Mouse (Mus musculus) brown adipose tissue, adult 24 weeks (tissue): Measurements from ENCODE around the gene Hnrnpul1. TPM values are rescaled to one million over a fixed set of nuclear protein-coding genes. Genes with fewer than 3 reads are reported as not detected.
"Not testable (repeated sequence)": the region's sequence is repeated elsewhere in the genome, so short reads cannot be mapped to it uniquely, and the experiment has no call there.

Experiments
- H3K27ac ChIP-seq: fragments of 200-500 bp; replicated peaks from 2 replicates; pipeline ENCODE4 v1.5.1; 2012; ENCODE audit warnings: low read depth, mild to moderate bottlenecking, low read length
- H3K4me1 ChIP-seq: fragments of 200-500 bp; 2 replicates; pipeline ENCODE4 v1.6.1; 2012; ENCODE audit warnings: low read length, mixed read lengths; ENCODE audit not compliant: control insufficient read depth, insufficient read depth, insufficient read length
- H3K4me3 ChIP-seq: fragments of 200-500 bp; 2 replicates; pipeline ENCODE4 v1.5.1; 2012; ENCODE audit warnings: low read depth, mild to moderate bottlenecking, low read length, moderate library complexity; ENCODE audit not compliant: insufficient read depth
- polyA plus RNA-seq: library from polyadenylated mRNA; stranded (reverse); fragments of >200 nt; gene quantifications from 2 replicates; pipeline ENCODE4 v1.2.4, GENCODE M21; 2012; ENCODE audit not compliant: missing spikeins, insufficient read depth, insufficient read length

Gene Hnrnpul1
- polyA plus RNA-seq = 42.6 and 44.5 TPM in 2 replicates

DNA sequence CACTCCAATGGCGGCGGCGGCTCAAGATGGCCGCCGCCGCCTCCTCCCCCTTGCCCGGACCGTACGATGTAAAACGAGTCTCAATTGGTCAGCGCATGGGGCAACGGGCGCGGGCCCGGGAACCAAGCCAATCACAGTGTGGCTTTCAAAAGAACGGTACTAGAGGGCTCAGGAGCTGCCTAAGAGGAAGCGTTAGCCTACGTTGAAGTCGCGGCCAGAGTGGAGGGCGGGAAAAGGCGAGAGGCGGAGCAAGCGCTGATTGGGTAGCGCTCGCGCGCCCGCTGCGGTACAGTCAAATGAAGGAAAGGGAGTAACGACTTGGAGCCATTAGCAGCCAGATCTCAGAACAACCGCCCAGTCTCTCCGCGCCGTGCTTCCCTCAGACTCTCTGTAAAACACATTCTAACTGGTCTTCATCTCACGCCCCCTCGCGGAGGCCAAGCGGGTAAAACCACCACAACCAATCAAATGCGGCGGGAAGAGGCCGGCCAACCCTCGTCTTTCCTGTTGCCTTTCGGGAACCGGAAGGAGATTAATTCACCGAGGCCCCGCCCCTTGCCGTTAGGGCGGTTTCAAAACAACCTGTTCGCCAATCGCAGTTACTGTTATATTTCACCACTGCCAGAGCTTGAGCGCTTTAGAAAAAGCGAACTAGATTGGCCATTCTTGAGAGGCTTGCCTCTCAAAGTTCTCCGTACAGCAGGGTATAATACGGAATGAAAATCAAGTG lies at the start of gene Hnrnpul1:
TSS of gene Hnrnpul1 (minus strand) at position 20 of the 730 bp plus-strand sequence.
- Histone ChIP-seq H3K27ac (peak within 1 kb of the TSS; percentile 91), H3K4me1 (peaks cover 10% of the 10 kb centered on the region; the same call in 1 of the 2 replicates), H3K4me3 (peak within 1 kb of the TSS; percentile 81)

DNA sequence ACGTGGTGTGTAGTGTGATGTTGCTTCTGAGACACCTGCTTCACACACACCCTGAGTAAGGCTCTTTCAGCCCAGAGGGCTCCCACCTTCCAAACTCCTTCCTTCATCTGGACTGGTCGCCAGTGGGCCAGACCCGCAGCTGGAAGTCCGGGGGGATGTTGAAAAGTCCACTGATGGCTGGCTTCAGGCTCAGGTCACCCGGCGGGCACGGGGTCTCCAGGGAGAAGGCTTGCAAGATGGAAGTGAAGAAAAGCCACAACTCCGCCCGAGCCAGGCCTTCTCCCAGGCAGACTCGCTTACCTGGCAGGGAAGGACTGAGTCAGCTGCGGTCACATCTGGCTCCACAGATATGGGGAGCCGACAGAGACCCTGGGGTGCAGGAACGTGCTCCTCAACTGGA lies 48.9 kb upstream of the Hnrnpul1 start:
- Histone ChIP-seq H3K4me3 (no peak overlapping the region), H3K27ac (peak overlapping the region; percentile 58; the same call in 1 of the 2 replicates), H3K4me1 (no peaks in the 10 kb centered on the region)

DNA sequence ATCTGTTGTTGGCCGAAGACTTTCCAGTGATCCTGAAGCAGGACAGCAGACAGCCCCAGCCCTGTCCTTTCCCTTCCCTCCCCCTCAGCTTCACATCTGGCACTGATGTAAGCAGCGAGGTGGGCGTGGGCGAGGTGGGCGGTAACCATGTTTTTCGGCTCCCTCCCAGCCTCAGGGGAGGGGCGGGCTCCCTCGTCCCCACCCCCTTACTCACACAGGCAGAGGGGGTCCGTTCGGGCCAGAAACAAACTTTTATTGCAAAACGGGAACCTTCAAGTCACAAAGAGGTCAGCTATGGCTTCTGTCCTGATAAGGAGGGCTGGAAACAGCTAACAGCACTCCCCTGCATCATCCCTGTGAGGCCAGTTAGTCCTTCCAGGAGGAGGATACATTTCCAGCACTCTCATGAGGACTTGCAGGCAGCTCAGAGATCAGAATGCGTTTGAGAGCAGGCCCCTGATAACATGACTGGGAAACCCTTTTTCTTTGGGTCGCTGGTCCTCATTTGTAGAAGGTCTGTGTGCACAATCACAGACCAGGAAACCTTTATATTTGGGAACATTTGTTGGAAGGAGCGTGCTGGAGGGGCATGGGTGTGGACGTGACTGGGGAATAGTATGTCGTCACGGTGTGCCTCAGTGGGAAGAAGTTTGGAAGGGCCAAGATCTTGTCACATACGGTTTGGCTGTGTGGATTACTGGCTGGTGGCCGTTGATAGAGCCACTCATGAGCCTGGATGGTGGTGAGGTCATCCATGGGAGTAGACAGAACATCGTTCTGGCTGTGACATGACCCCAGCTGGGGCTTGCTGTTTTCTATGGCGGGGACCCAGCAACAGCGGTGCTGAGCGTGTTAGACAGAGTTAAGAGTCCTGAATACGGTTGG lies 47.9 kb upstream of the Hnrnpul1 start:
- no peaks in the 10 kb centered on the region for H3K4me1 ChIP-seq
- 0 out of 2 replicates have a peak overlapping the region, but pooled peaks have one; percentile 6 for H3K4me3 ChIP-seq
- H3K27ac ChIP-seq = peak overlapping the region; percentile 63

DNA sequence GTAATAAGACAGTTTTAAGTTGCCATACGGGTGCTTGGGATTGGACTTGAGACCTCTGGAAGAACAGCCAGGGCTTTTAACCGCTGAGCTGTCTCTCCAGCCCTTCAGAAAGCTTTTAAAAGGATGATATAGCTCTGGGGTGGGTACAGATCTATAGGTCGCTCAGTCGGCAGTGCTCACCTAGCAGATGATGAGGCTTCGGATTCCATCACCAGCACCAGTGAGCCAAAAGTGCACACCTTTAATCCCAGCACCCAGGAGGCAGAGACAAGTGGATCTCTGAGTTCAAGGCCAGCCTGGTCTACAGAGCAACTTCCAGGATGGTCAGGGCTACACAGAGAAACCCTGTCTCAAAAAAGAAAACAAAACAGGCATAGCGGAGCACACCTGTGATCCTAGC lies 46.5 kb upstream of the Hnrnpul1 start:
- no peak overlapping the region for H3K27ac ChIP-seq
- no peaks in the 10 kb centered on the region for H3K4me1 ChIP-seq
- H3K4me3 ChIP-seq = no peak overlapping the region

DNA sequence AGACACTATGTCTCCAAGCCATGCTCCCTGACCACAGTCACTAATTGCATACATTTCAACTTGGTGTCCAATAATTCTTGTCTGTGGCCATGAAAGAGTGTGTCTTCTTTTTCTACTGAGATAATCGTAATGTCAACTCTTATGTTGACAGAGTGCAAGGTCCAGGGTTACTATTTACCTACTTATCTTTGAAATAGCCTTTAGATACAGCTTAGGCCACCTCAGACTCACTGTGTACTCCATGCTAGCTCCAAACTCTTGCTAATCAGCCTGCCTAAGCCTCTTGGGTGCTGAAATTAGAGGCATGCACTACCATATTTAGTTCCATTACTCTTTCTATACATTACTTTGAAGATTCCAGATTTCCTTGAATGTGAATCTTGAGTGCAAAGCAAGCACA lies 44.8 kb upstream of the Hnrnpul1 start:
- Histone ChIP-seq H3K4me3 (no peak overlapping the region), H3K4me1 (peaks cover 3% of the 10 kb centered on the region; the same call in 1 of the 2 replicates), H3K27ac (no peak overlapping the region)

DNA sequence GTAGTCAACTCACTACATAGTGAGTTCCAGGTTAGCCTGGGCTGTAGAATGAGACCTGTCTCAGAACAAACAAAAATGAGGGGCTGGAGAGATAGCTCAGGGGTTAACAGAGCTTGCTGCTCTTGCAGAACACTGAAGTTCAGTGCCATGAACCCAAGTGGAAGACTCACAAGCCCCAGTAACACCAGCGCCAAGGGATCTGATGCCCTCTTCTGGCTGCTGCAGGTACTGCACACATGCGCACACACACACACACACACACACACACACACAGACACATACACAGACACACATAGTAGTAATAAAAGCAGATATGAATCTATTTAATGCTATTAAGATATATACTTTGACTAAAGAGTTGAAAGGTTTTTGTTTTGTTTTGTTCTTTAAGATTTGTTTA lies 44.0 kb upstream of the Hnrnpul1 start:
- H3K27ac ChIP-seq = no peak overlapping the region
- H3K4me3 ChIP-seq = no peak overlapping the region
- peaks cover 3% of the 10 kb centered on the region; the same call in 1 of the 2 replicates for H3K4me1 ChIP-seq

DNA sequence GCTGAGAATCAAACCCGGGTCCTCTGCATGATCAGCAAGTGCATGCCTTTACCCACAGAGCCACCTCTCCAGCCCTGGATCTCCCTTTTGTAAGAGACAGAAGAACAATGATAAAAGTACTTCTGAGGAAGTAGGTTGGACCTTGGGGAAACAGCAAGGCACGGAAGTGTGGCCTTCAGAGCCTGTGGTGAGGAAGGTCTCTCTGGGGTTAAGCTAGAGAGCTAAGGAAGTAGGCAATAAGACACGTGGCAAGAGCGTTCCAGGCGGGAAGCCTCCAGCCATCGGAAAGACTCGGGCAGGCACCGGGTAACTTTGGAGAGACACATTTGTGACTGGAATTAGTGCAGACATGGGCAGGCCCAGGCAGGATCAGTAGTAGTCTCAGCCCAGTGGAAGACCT lies 40.2 kb upstream of the Hnrnpul1 start:
- H3K27ac ChIP-seq = peak overlapping the region; percentile 58; the same call in 1 of the 2 replicates
- H3K4me1 ChIP-seq = peaks cover 3% of the 10 kb centered on the region; the same call in 1 of the 2 replicates
- no peak overlapping the region for H3K4me3 ChIP-seq

DNA sequence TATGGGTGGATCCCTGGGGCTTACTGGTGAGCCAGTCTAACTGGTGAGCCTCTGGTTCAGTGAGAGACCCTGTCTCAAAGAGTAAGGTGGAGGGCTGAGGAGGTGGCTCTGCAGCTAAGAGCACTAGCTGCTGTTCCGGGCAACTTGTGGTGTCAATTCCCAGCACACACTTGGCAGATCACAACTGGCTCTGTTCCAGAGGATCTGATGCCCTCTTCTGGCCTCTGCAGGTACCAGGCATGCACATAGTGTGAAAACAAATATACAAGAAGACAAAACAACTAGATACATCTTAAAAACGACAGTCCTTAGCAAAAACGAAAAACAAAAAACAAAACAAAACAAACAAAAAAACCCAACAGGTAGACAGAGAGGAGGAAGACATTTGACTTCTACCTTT lies 39.1 kb upstream of the Hnrnpul1 start:
- H3K4me3 ChIP-seq = no peak overlapping the region
- peaks cover 7% of the 10 kb centered on the region for H3K4me1 ChIP-seq
- no peak overlapping the region for H3K27ac ChIP-seq

DNA sequence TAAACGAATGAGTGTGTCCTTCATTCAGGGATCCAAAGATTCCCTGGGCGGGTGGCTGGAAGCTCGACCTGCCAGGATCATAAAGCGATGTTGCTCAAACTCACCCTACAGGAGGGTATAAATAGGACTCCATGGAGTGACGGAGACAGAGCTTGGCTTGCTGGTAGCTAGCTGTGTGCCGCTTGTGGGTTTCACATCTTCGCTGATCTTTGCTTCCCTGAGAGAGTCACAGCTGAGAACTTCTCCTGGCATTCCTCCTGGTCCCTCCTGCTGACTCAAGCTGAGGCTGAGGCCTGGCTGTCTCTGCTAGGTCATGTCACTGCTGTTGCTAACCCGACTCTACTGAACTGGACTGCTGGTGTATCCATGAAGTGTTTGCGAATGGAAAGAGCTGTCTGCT lies 38.4 kb upstream of the Hnrnpul1 start:
- not testable (repeated sequence) for H3K27ac ChIP-seq, H3K4me3 ChIP-seq, H3K4me1 ChIP-seq

DNA sequence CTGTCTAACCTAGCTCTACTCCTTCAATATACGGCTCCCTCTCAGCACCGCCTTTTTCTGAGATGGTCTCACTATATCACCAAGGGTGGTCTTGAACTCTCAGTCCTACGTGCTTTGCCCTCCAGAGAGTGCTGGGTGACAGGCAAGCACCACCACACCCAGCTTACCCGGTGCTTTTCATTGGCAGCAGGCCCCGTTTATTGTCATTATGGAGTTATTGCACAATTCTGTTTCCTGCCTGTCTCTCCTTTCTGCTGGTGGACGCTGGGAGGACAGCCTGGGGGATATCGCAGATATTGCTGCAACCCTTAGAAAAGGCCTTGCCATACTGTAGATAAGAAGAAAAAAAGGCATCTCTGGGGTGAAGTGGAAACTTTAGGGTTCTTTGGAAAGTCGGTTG lies 36.1 kb upstream of the Hnrnpul1 start:
- Histone ChIP-seq H3K4me1 (peaks cover 7% of the 10 kb centered on the region), H3K27ac (0 out of 2 replicates have a peak overlapping the region, but pooled peaks have one; percentile 6), H3K4me3 (no peak overlapping the region)

DNA sequence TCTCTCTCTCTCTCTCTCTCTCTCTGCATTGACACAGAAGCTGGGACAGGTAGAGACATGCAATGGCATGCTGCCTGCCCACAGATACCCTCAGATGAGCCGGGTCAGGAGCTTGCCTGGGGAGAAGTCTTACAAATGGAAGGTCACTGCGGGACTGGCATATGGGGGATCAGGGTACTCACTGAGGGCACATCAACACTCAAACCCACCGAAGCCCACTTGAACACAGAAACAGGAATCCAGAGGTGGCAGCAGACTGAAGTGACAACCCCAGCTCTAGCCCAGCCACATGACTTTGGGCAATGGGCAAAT lies 34.5 kb upstream of the Hnrnpul1 start:
- no peak overlapping the region for H3K4me3 ChIP-seq
- no peak overlapping the region for H3K27ac ChIP-seq
- peaks cover 4% of the 10 kb centered on the region; the same call in 1 of the 2 replicates for H3K4me1 ChIP-seq

DNA sequence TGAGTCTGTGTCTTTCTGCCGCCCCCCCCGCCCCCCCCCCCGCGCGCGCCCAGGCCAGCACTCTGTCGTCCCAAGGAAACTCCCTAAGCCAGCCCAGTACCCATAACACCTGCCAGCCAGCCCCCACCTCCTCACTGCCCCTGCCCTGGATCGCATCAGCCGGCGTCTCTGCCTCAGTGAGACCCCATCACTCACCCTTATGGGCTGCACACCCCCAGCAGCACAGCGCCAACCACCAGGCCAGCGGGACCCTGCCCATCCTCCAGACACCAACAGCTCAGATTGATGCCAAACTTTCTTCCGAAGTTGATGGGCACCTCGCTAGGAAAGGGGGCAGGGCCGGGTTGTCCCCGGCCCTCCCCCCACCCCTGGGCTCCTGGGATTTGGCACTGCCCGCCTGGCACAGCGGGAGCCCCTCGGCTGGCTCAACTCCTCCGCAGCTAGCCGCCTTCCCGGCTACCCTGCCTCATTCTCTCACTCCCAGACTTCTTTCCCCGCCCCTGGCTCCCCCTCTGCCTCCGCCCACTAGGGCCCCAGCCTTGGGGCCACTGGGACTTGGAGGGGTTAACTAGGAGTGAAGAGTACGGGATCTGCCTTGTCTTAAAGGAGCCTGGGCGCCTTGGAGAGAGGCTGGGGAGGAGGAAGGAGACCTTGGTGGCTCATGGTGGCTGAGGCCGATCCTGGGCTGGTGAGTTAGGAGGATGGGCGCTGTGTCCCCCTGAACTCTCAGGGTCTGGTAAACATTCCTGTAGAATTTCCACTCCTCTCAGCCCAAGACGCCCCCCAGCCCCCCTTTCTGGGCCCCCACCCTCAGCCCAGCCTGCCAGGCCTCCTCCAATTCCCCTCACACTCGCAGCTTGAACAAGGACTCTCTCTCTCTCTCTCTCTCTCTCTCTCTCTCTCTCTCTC lies 33.9 kb upstream of the Hnrnpul1 start, which contains the start of gene Axl:
TSS of gene Axl (minus strand) at position 486 of the 909 bp plus-strand sequence.
- peak within 1 kb of the TSS; percentile 54 for H3K4me3 ChIP-seq
- H3K27ac ChIP-seq = peak within 1 kb of the TSS; percentile 60; the same call in 1 of the 2 replicates
- peaks cover 4% of the 10 kb centered on the region; the same call in 1 of the 2 replicates for H3K4me1 ChIP-seq

DNA sequence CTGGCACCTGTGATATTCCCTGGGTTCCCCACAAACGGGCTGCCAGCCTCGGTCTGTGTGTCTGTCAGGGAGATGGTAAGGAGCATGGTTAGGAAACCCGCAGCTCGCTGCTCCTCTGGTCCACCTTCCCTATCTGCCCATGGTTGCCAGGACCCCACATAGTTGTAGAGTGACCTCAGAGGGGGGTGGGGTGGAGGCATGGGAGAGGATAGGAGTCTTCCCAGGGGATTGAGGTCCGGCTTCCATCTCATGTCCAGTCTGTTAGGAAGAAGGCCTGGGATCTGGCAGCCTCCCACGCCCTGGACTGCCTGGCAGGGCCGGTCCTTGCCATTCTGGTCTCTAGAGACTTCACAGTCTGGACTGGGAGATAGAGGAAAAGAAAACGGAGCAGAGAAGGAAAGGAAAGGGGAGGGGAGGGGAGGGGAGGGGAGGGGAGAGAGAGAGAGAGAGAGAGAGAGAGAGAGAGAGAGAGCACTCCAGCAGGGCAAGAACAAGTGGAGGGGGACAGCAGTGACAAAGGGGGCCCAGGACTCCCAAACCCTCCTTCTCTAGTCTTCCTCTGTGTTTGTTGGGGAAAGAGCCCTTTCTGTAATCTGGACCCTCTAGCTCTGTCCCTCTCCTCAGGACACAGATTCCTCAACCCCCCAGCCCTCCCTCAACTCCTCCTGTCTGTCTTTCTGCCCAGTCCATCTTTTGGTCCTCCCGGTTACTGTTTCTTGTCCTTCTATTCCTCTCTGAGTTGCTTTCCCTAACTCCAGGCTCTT lies 33.1 kb upstream of the Hnrnpul1 start:
- Histone ChIP-seq H3K4me1 (peaks cover 6% of the 10 kb centered on the region; the same call in 1 of the 2 replicates), H3K4me3 (peak overlapping the region; percentile 46), H3K27ac (0 out of 2 replicates have a peak overlapping the region, but pooled peaks have one; percentile 9)

DNA sequence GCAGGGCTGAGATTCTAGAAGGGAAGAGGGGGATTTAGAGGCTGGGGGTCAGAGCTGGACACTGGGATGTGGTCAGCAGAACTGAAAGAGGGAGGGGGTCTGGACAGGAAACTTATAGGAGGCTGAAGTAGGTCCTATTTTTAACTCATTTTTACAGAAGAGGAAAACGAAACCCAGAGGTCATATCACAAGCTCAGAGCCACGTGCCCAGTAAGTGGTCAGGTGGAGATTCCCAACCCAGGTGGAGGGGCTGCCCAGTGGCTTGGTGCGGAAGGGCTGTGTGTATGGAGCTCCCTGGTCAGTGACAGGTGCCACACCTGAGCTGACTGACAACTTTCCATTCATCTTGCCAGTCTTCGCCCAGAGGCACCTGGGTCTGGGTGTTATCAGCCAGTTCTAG lies 32.4 kb upstream of the Hnrnpul1 start:
- peaks cover 6% of the 10 kb centered on the region; the same call in 1 of the 2 replicates for H3K4me1 ChIP-seq
- H3K27ac ChIP-seq = 0 out of 2 replicates have a peak overlapping the region, but pooled peaks have one; percentile 7
- H3K4me3 ChIP-seq = peak overlapping the region; percentile 31; the same call in 1 of the 2 replicates
